Mouse (Mus musculus): ENCODE measurements at regions not wholly inside any gene's neighbourhood (a gene's known extent, or its start where the extent isn't known, plus 50 kb on each side); places are given as distances from the start of the nearest gene placed in this dataset.

DNA sequence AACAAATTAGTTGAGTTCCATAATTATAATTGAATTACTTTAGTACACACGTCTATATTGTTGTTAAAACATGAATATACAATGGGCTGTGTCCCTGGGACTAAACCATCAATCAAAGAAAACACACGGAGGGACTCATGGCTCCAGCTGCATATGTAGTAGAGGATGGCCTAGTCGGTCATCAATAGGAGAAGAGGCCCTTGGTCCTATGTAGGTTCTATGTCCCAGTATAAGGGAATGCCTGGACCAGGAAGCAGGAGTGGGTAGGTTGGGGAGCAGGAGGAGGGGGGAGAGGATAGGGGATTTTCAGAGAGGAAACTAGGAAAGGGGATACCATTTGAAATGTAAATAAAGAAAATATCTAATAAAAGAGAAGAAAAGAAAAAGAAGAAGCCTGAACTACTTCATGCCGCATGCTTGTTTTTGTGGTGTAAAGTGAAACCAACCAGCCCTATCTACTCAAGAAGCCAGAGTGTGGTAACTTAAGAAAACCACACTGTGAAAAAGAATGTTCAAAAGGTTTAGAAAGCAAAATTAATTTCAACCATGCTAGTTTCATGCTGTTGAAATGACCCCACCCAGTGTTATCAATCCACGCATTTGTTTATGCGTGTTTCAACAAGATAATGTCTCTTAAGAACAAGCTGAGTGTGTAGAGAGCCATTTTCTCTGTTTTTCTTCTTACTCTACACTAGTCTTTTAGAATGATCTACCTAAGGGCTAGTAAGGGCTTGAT, 134.4 kb upstream of the Itga4 start:
- no peak for ATAC-seq (ENCODE audit: low read depth)
- 87% methylated on average over 6 of the region's 6 CpGs for WGBS
- Histone ChIP-seq H3K4me2 (ENCODE audit: low read depth, low read length) (no peak overlapping the region), H3K27me3 (ENCODE audit: control insufficient read depth, insufficient read depth, low read length) (no peaks in the 10 kb centered on the region), H3K4me3 (ENCODE audit: low read depth, low read length) (no peak overlapping the region), H3K36me3 (ENCODE audit: control insufficient read depth, insufficient read depth, low read length) (no peaks in the 10 kb centered on the region), H3K4me1 (ENCODE audit: control insufficient read depth, insufficient read depth, low read length) (no peaks in the 10 kb centered on the region), H3K9me3 (ENCODE audit: control insufficient read depth, low read length) (no peaks in the 10 kb centered on the region), H3K9ac (replicated peaks; ENCODE audit: low read depth, low read length) (no peak overlapping the region), H3K27ac (ENCODE audit: low read depth, low read length) (no peak overlapping the region)

- H3K9ac ChIP-seq (replicated peaks; ENCODE audit: low read depth, low read length), result no peak overlapping the region
- H3K27me3 ChIP-seq (ENCODE audit: control insufficient read depth, insufficient read depth, low read length), result no peaks in the 10 kb centered on the region
- no peak overlapping the region for H3K27ac ChIP-seq (ENCODE audit: low read depth, low read length)
- H3K36me3 ChIP-seq (ENCODE audit: control insufficient read depth, insufficient read depth, low read length), result no peaks in the 10 kb centered on the region
- no peak for ATAC-seq (ENCODE audit: low read depth)
- no peak overlapping the region for H3K4me2 ChIP-seq (ENCODE audit: low read depth, low read length)
- no peaks in the 10 kb centered on the region for H3K9me3 ChIP-seq (ENCODE audit: control insufficient read depth, low read length)
- no peak overlapping the region for H3K4me3 ChIP-seq (ENCODE audit: low read depth, low read length)
- no peaks in the 10 kb centered on the region for H3K4me1 ChIP-seq (ENCODE audit: control insufficient read depth, insufficient read depth, low read length)
These were observed 132.7 kb upstream of the Itga4 start for GRCm38 (mm10) chr2:79122530-79122929.

GRCm38 (mm10) chr2:79124272-79124976, 130.8 kb upstream of the Itga4 start:
- WGBS, result 91% methylated on average over 4 of the region's 5 CpGs
- no peaks in the 10 kb centered on the region for H3K27me3 ChIP-seq (ENCODE audit: control insufficient read depth, insufficient read depth, low read length)
- no peak overlapping the region for H3K4me3 ChIP-seq (ENCODE audit: low read depth, low read length)
- no peak overlapping the region for H3K9ac ChIP-seq (replicated peaks; ENCODE audit: low read depth, low read length)
- ATAC-seq (ENCODE audit: low read depth), result no peak
- no peaks in the 10 kb centered on the region for H3K4me1 ChIP-seq (ENCODE audit: control insufficient read depth, insufficient read depth, low read length)
- H3K9me3 ChIP-seq (ENCODE audit: control insufficient read depth, low read length), result no peaks in the 10 kb centered on the region
- H3K36me3 ChIP-seq (ENCODE audit: control insufficient read depth, insufficient read depth, low read length), result no peaks in the 10 kb centered on the region
- H3K27ac ChIP-seq (ENCODE audit: low read depth, low read length), result no peak overlapping the region
- no peak overlapping the region for H3K4me2 ChIP-seq (ENCODE audit: low read depth, low read length)

GRCm38 (mm10) chr2:79126170-79126879, 128.9 kb upstream of the Itga4 start:
- H3K27me3 ChIP-seq (ENCODE audit: control insufficient read depth, insufficient read depth, low read length), result no peaks in the 10 kb centered on the region
- no peak overlapping the region for H3K4me3 ChIP-seq (ENCODE audit: low read depth, low read length)
- H3K9me3 ChIP-seq (ENCODE audit: control insufficient read depth, low read length), result no peaks in the 10 kb centered on the region
- ATAC-seq (ENCODE audit: low read depth), result no peak
- H3K4me2 ChIP-seq (ENCODE audit: low read depth, low read length), result no peak overlapping the region
- H3K36me3 ChIP-seq (ENCODE audit: control insufficient read depth, insufficient read depth, low read length), result no peaks in the 10 kb centered on the region
- H3K27ac ChIP-seq (ENCODE audit: low read depth, low read length), result no peak overlapping the region
- H3K9ac ChIP-seq (replicated peaks; ENCODE audit: low read depth, low read length), result no peak overlapping the region
- H3K4me1 ChIP-seq (ENCODE audit: control insufficient read depth, insufficient read depth, low read length), result no peaks in the 10 kb centered on the region
- whole genome bisulfite sequencing, result 51% methylated on average over 6 of the region's 6 CpGs

DNA sequence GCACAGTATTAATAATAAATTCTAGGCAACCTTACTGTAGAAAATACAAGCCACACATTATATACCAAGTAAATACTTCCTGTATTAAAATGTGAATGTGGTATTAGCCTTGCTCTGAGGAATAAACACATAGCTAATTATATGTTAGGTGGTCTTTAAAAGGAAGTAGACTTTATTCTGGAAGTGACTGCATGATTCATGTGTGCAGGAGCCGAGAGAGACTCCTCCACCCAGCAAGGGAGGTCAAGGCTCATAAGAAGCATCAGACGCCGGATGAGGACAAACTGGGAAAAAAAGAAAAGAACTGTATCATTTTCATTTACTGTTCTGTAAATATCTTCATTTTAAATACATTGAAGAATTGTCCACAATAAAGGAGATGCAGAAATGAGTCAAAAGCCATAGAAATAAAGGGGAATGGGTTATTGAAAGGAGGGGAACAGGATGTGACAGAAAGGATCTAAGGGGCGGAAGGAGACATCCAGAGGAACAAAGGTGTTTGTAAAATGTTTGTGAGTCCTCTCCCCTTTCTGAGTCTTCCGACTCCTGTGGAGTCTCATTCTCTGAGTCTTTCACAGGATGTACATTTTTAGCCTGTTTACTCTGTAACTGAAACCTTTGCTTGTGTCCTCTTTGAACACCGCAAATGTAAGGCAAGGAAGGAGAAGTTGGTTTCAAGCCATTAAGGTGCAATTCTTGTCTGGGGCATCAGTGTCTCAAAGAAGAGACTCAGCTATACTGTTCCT, 128.1 kb upstream of the Itga4 start:
- no peaks in the 10 kb centered on the region for H3K9me3 ChIP-seq (ENCODE audit: control insufficient read depth, low read length)
- 77% methylated on average over 6 of the region's 6 CpGs for WGBS
- ATAC-seq (ENCODE audit: low read depth), result no peak
- H3K27ac ChIP-seq (ENCODE audit: low read depth, low read length), result no peak overlapping the region
- H3K4me3 ChIP-seq (ENCODE audit: low read depth, low read length), result no peak overlapping the region
- H3K27me3 ChIP-seq (ENCODE audit: control insufficient read depth, insufficient read depth, low read length), result no peaks in the 10 kb centered on the region
- no peaks in the 10 kb centered on the region for H3K4me1 ChIP-seq (ENCODE audit: control insufficient read depth, insufficient read depth, low read length)
- H3K9ac ChIP-seq (replicated peaks; ENCODE audit: low read depth, low read length), result no peak overlapping the region
- H3K4me2 ChIP-seq (ENCODE audit: low read depth, low read length), result no peak overlapping the region
- no peaks in the 10 kb centered on the region for H3K36me3 ChIP-seq (ENCODE audit: control insufficient read depth, insufficient read depth, low read length)

GRCm38 (mm10) chr2:79127822-79128221, 127.4 kb upstream of the Itga4 start:
- no peak overlapping the region for H3K9ac ChIP-seq (replicated peaks; ENCODE audit: low read depth, low read length)
- no peak overlapping the region for H3K4me2 ChIP-seq (ENCODE audit: low read depth, low read length)
- 94% methylated on average over 1 of the region's 1 CpGs for WGBS
- no peaks in the 10 kb centered on the region for H3K9me3 ChIP-seq (ENCODE audit: control insufficient read depth, low read length)
- H3K27me3 ChIP-seq (ENCODE audit: control insufficient read depth, insufficient read depth, low read length), result no peaks in the 10 kb centered on the region
- no peak for ATAC-seq (ENCODE audit: low read depth)
- H3K4me1 ChIP-seq (ENCODE audit: control insufficient read depth, insufficient read depth, low read length), result no peaks in the 10 kb centered on the region
- H3K27ac ChIP-seq (ENCODE audit: low read depth, low read length), result no peak overlapping the region
- no peak overlapping the region for H3K4me3 ChIP-seq (ENCODE audit: low read depth, low read length)
- H3K36me3 ChIP-seq (ENCODE audit: control insufficient read depth, insufficient read depth, low read length), result no peaks in the 10 kb centered on the region

DNA sequence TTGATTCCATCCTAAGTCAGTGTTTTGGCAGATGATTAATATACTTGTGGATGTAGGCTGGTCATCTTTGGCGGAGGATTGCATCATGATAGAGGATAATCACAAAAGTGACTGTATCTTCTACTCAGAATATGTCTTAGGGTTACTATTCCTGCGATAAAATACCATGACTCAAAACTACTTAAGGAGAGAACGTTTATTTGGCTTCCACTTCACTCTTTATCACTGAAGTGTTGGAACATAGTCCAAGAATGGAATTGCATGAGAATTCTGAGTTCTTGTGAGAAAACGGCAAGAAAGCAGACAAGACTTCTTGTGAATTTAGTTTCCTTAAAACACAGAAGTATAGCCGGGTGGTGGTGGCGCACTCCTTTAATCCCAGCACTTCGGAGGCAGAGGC, 124.6 kb upstream of the Itga4 start:
- H3K27me3 ChIP-seq (ENCODE audit: control insufficient read depth, insufficient read depth, low read length), result no peaks in the 10 kb centered on the region
- no peak for ATAC-seq (ENCODE audit: low read depth)
- no peak overlapping the region for H3K9ac ChIP-seq (replicated peaks; ENCODE audit: low read depth, low read length)
- H3K4me3 ChIP-seq (ENCODE audit: low read depth, low read length), result no peak overlapping the region
- no peak overlapping the region for H3K27ac ChIP-seq (ENCODE audit: low read depth, low read length)
- H3K4me1 ChIP-seq (ENCODE audit: control insufficient read depth, insufficient read depth, low read length), result no peaks in the 10 kb centered on the region
- H3K4me2 ChIP-seq (ENCODE audit: low read depth, low read length), result no peak overlapping the region
- WGBS, result 95% methylated on average over 7 of the region's 7 CpGs
- no peaks in the 10 kb centered on the region for H3K36me3 ChIP-seq (ENCODE audit: control insufficient read depth, insufficient read depth, low read length)
- no peaks in the 10 kb centered on the region for H3K9me3 ChIP-seq (ENCODE audit: control insufficient read depth, low read length)

DNA sequence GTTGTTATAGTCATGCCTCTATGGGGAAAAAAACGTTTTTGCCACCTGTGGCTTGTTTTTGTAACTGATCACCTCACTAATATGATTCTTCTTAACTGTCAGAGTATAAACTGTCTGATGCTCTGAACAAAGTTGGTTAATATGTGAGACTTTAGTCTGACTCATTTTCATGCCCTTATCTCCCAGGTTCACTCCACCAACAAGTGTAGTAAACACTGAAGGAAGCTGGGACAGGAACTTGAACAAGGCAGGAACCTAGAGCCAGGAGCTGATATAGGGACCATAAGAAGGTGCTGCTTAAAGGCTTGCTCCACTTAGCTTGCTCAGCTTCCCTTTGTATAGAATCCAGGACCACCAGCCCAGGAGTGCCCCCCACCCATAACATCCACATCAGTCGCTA, 124.0 kb upstream of the Itga4 start:
- no peaks in the 10 kb centered on the region for H3K4me1 ChIP-seq (ENCODE audit: control insufficient read depth, insufficient read depth, low read length)

More for the DNA sequence above, 124.0 kb upstream of the Itga4 start:
- Histone ChIP-seq H3K4me3 (ENCODE audit: low read depth, low read length) (no peak overlapping the region), H3K36me3 (ENCODE audit: control insufficient read depth, insufficient read depth, low read length) (no peaks in the 10 kb centered on the region), H3K9ac (replicated peaks; ENCODE audit: low read depth, low read length) (no peak overlapping the region), H3K27ac (ENCODE audit: low read depth, low read length) (no peak overlapping the region), H3K9me3 (ENCODE audit: control insufficient read depth, low read length) (no peaks in the 10 kb centered on the region), H3K27me3 (ENCODE audit: control insufficient read depth, insufficient read depth, low read length) (no peaks in the 10 kb centered on the region), H3K4me2 (ENCODE audit: low read depth, low read length) (no peak overlapping the region)
- ATAC-seq (ENCODE audit: low read depth), result no peak
- 79% methylated on average over 2 of the region's 2 CpGs for WGBS
